Mouse (Mus musculus): ENCODE measurements around the gene Ms4a4c. TPM values are rescaled to one million over a fixed set of nuclear protein-coding genes. Genes with fewer than 3 reads are reported as not detected.
"Not testable (repeated sequence)": the region's sequence is repeated elsewhere in the genome, so short reads cannot be mapped to it uniquely, and the experiment has no call there.

The Ms4a4c gene
- polyA plus RNA-seq, 1 experiment = not detected

DNA sequence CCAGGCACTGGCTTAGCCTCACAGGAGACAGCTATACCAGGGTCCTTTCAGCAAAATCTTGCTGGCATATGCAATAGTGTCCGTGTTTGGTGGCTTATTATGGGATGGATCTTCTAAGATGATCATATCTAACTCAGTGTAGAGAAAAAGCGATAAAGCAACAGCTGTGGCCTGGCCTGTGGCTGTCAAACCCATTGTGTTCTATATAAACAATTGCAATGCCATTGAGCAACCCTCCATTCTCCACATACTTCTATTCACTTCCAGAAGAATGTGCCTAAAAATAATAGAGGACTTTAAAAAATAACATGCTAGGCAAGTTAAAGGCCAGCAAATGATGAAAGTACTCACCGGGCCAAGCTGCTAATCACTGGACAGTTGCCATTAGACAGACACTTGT lies 11.0 kb downstream of the Ms4a4c start:
- Histone ChIP-seq H3K27me3 (ENCODE audit: control insufficient read depth, insufficient read depth, low read length) (no peaks in the 10 kb centered on the region), H3K27ac (ENCODE audit: control insufficient read depth, insufficient read depth, low read depth, low read length) (no peak overlapping the region)
- no peak for TF ChIP-seq POLR2A (IDR thresholded peaks at IDR 0.05; ENCODE audit: control insufficient read depth, low read depth, low read length)
- no peak for TF ChIP-seq CTCF (IDR thresholded peaks at IDR 0.05; ENCODE audit: control insufficient read depth, insufficient read depth, insufficient replicate concordance, low read depth, low read length)

DNA sequence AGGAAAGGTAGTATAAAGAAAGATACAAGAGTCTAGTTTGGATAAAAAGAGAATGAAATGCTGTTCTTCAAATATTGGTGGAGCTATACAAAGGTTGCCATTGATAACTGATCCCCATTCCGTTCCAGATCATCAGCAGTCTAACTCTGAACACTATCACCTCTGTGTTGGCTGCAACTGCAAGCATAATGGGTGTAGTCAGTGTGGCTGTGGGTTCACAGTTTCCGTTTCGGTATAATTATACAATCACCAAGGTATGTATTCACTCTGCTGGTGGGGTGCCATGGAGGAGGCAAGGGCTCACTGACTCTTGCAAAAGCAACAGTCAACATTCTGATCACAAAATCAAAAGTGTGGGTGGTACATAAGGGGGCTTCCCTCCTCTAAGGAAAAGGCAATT lies 14.3 kb downstream of the Ms4a4c start:
- H3K27me3 ChIP-seq (ENCODE audit: control insufficient read depth, insufficient read depth, low read length); H3K27ac ChIP-seq (ENCODE audit: control insufficient read depth, insufficient read depth, low read depth, low read length); H3K4me3 ChIP-seq (ENCODE audit: control insufficient read depth, low read depth, low read length); H3K36me3 ChIP-seq (ENCODE audit: control insufficient read depth, insufficient read depth, low read length); H3K4me1 ChIP-seq (ENCODE audit: control insufficient read depth, insufficient read depth, low read length): not testable (repeated sequence)

More for the DNA sequence above, 11.0 kb downstream of the Ms4a4c start:
- H3K4me1 ChIP-seq (ENCODE audit: control insufficient read depth, insufficient read depth, low read length) = no peaks in the 10 kb centered on the region
- H3K36me3 ChIP-seq (ENCODE audit: control insufficient read depth, insufficient read depth, low read length) = no peaks in the 10 kb centered on the region
- H3K4me3 ChIP-seq (ENCODE audit: control insufficient read depth, low read depth, low read length) = no peak overlapping the region

DNA sequence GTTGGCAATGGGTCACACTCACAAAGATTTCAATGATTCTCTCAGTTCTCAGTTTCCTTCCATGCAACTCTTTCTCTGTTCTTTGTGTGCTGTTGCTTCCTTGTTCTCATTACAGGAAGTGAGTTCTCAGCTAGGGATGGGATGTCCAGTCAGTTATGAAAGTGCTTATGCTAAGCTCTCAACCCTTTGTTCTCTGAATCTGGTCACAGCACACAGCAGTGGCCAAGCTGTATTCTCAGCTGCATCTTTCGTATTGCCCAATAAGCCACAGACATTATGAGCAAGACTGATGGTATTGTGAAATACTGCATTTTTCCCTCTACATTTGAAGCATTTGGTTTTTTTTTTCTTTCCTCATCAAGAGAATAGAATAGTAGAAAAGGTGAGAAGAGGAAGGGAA lies 26.6 kb downstream of the Ms4a4c start:
- H3K4me3 ChIP-seq (ENCODE audit: control insufficient read depth, low read depth, low read length); H3K27me3 ChIP-seq (ENCODE audit: control insufficient read depth, insufficient read depth, low read length); H3K36me3 ChIP-seq (ENCODE audit: control insufficient read depth, insufficient read depth, low read length); H3K4me1 ChIP-seq (ENCODE audit: control insufficient read depth, insufficient read depth, low read length); H3K27ac ChIP-seq (ENCODE audit: control insufficient read depth, insufficient read depth, low read depth, low read length): not testable (repeated sequence)

DNA sequence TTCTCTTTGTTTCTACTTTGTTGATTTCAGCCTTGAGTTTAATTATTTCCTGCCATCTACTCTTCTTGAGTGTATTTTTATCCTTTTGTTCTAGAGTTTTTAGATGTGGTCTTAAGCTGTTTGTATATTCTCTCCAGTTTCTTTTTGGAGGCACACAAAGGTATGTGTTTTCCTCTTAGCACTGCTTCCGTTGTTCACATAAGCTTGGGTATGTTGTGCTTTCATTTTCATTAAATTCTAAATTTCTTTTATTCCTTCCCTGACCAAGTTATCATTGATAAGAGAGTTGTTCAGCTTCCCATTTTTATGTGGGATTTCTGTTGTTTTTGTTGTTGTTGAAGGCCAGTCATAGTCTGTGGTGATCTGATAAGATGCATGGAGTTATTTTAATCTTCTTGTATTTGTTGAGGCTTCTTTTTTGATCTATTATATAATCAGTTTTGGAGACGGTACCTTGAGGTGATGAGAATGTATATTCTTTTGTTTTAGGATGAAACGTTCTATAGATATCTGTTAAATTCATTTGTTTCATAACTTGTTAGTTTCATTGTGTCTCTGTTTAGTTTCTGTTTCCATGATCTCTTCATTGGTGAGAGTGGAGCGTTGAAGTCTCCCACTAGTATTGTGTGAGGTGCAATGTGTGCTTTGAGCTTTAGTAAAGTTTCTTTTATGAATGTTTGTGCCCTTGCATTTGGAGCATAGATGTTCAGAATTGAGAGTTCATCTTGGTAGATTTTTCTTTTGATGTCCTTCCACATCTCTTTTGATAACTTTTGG lies 30.7 kb downstream of the Ms4a4c start:
- Histone ChIP-seq H3K4me1 (ENCODE audit: control insufficient read depth, insufficient read depth, low read length) (no peaks in the 10 kb centered on the region), H3K36me3 (ENCODE audit: control insufficient read depth, insufficient read depth, low read length) (no peaks in the 10 kb centered on the region), H3K4me3 (ENCODE audit: control insufficient read depth, low read depth, low read length) (no peak overlapping the region), H3K27ac (ENCODE audit: control insufficient read depth, insufficient read depth, low read depth, low read length) (no peak overlapping the region), H3K27me3 (ENCODE audit: control insufficient read depth, insufficient read depth, low read length) (no peaks in the 10 kb centered on the region)
- TF ChIP-seq POLR2A (IDR thresholded peaks at IDR 0.05; ENCODE audit: control insufficient read depth, low read depth, low read length) (no peak), CTCF (IDR thresholded peaks at IDR 0.05; ENCODE audit: control insufficient read depth, insufficient read depth, insufficient replicate concordance, low read depth, low read length) (no peak)

DNA sequence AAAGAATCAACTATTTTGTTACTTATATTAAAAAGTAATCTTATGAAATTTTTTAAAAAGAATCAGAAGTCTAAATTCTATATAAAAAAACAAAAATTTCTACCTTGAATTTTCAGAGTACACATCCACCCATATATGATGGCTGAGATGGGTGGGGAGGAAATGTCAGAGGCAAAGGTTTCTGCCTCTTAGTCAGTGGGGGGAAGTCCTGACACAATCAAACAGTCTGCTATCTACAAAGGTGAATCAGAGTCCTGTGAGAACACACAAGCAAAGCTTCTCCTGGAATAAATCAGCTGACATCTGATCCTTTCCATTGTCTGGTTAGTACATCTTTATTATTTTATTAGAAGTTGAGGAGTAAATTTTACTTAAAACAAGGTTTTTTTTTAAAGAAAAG lies 38.8 kb downstream of the Ms4a4c start, which contains the start of gene Ms4a4b:
Ms4a4b (plus strand) TSS at position 216 of the 400 bp plus-strand sequence.
- TF ChIP-seq CTCF (IDR thresholded peaks at IDR 0.05; ENCODE audit: control insufficient read depth, insufficient read depth, insufficient replicate concordance, low read depth, low read length) (no peak), POLR2A (IDR thresholded peaks at IDR 0.05; ENCODE audit: control insufficient read depth, low read depth, low read length) (no peak)
- H3K27me3 ChIP-seq (ENCODE audit: control insufficient read depth, insufficient read depth, low read length) = no peaks in the 10 kb centered on the region
- no peaks in the 10 kb centered on the region for H3K36me3 ChIP-seq (ENCODE audit: control insufficient read depth, insufficient read depth, low read length)
- H3K4me1 ChIP-seq (ENCODE audit: control insufficient read depth, insufficient read depth, low read length) = no peaks in the 10 kb centered on the region
- H3K27ac ChIP-seq (ENCODE audit: control insufficient read depth, insufficient read depth, low read depth, low read length) = no peak within 1 kb of the TSS
- no peak within 1 kb of the TSS for H3K4me3 ChIP-seq (ENCODE audit: control insufficient read depth, low read depth, low read length)

DNA sequence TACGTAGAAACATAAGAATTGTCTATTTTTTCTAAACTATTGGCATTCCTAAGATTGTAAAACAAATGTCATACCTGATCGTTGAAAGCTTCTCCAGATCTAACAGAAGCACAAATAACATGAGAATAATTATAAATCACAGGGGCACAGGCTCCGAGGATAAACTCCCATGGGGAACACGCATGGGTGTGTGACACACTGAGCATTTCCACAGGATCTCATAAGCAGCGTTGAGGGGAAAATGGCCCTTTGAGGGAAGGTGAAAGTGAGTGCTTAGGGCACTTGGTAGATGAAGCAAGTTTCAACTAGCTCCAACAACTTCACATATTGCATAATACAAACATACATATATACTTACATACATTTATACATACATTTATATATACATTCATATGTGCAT lies 39.4 kb downstream of the Ms4a4c start:
- Histone ChIP-seq H3K27me3 (ENCODE audit: control insufficient read depth, insufficient read depth, low read length) (no peaks in the 10 kb centered on the region), H3K4me3 (ENCODE audit: control insufficient read depth, low read depth, low read length) (no peak overlapping the region), H3K36me3 (ENCODE audit: control insufficient read depth, insufficient read depth, low read length) (no peaks in the 10 kb centered on the region), H3K4me1 (ENCODE audit: control insufficient read depth, insufficient read depth, low read length) (no peaks in the 10 kb centered on the region), H3K27ac (ENCODE audit: control insufficient read depth, insufficient read depth, low read depth, low read length) (no peak overlapping the region)
- TF ChIP-seq POLR2A (IDR thresholded peaks at IDR 0.05; ENCODE audit: control insufficient read depth, low read depth, low read length) (no peak), CTCF (IDR thresholded peaks at IDR 0.05; ENCODE audit: control insufficient read depth, insufficient read depth, insufficient replicate concordance, low read depth, low read length) (no peak)

DNA sequence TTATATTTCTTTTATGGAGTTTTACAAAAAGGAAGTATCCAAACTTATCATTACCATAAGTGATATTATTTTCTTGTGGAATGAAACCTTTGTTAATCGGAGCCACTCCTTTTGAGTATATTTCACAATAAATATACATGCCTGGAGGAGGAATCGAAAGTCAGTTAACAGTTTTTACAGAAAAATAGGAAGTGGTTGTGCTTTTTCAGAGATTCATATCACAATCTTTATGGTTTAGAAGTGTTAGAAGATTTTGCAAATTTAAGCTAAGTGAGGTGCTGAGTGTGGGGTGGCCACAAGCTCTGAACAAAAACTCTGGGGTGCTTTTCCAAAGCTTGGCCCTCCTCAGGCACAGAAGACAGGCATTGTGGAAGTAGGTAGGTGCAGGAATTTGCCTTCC lies 42.7 kb downstream of the Ms4a4c start:
- TF ChIP-seq POLR2A (IDR thresholded peaks at IDR 0.05; ENCODE audit: control insufficient read depth, low read depth, low read length) = no peak
- TF ChIP-seq CTCF (IDR thresholded peaks at IDR 0.05; ENCODE audit: control insufficient read depth, insufficient read depth, insufficient replicate concordance, low read depth, low read length) = no peak
- Histone ChIP-seq H3K27ac (ENCODE audit: control insufficient read depth, insufficient read depth, low read depth, low read length) (no peak overlapping the region), H3K4me3 (ENCODE audit: control insufficient read depth, low read depth, low read length) (no peak overlapping the region), H3K4me1 (ENCODE audit: control insufficient read depth, insufficient read depth, low read length) (no peaks in the 10 kb centered on the region), H3K36me3 (ENCODE audit: control insufficient read depth, insufficient read depth, low read length) (no peaks in the 10 kb centered on the region), H3K27me3 (ENCODE audit: control insufficient read depth, insufficient read depth, low read length) (no peaks in the 10 kb centered on the region)

DNA sequence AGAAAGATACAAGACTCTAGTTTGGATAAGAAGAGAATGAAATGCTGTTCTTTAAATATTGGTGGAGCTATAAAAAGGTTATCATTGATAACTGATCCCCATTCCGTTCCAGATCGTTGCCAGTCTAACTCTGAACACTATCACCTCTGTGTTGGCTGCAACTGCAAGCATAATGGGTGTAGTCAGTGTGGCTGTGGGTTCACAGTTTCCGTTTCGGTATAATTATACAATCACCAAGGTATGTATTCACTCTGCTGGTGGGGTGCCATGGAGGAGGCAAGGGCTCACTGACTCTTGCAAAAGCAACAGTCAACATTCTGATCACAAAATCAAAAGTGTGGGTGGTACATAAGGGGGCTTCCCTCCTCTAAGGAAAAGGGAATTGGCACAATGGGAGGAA lies 54.5 kb downstream of the Ms4a4c start:
- not testable (repeated sequence) for H3K27ac ChIP-seq (ENCODE audit: control insufficient read depth, insufficient read depth, low read depth, low read length); H3K27me3 ChIP-seq (ENCODE audit: control insufficient read depth, insufficient read depth, low read length); H3K36me3 ChIP-seq (ENCODE audit: control insufficient read depth, insufficient read depth, low read length); H3K4me3 ChIP-seq (ENCODE audit: control insufficient read depth, low read depth, low read length); H3K4me1 ChIP-seq (ENCODE audit: control insufficient read depth, insufficient read depth, low read length)

DNA sequence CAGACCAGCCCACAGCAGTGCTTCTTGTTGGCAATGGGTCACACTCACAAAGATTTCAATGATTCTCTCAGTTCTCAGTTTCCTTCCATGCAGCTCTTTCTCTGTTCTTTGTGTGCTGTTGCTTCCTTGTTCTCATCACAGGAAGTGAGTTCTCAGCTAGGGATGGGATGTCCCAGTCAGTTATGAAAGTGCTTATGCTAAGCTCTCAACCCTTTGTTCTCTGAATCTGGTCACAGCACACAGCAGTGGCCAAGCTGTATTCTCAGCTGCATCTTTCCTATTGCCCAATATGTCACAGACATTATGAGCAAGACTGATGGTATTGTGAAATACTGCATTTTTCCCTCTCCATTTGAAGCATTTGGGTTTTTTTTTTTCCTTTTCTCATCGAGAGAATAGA lies 60.2 kb downstream of the Ms4a4c start:
- H3K27me3 ChIP-seq (ENCODE audit: control insufficient read depth, insufficient read depth, low read length); H3K4me3 ChIP-seq (ENCODE audit: control insufficient read depth, low read depth, low read length); H3K27ac ChIP-seq (ENCODE audit: control insufficient read depth, insufficient read depth, low read depth, low read length); H3K36me3 ChIP-seq (ENCODE audit: control insufficient read depth, insufficient read depth, low read length); H3K4me1 ChIP-seq (ENCODE audit: control insufficient read depth, insufficient read depth, low read length): not testable (repeated sequence)

All from testis, adult 2 months (tissue).